Mouse (Mus musculus) urinary bladder, postnatal 25 days (tissue): ENCODE measurements around the gene Vdac1.

Experiments
- DNase-seq: peaks from one replicate; pipeline ENCODE4 v3.0.0; 2022; ENCODE audit warnings: low spot score

Vdac1 gene

DNA sequence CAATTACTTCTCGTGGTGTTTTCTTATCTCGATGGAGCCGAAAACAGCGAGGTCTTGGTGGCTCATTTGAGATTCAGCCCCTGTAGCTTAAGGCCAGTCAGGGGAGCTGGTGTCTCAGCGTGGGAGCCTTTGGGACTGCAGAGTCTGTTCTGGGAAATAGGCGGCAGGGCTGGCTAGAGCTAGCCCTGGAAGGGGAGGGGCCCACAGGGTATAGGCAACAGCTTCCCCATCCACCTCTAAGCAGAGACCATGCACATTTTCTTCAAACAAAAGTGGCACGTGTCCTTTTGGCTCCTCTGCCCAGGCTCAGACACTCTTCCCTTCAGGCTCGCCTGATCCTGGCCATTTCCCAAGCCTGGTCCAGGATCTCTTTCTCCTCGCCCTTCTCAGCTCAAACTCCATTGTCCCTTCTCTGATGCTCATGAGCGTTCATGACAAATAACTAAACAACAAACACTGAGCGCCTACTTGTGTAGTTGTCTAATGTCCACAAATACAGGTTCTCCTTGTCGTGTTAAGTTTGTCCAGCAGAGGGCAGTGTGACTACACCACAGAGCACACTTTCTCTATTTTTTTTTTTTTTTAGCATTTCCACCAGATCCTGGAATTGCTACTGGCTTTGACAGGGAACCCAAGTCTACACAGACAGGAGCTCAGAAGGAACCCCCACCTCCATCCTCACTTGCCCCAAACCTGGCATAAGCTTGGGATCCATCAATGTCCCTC is 60.6 kb downstream of the Vdac1 start:
- DNase-seq: peak; percentile 67

GRCm38 (mm10) chr11:52429440-52429839 is 68.8 kb downstream of the Vdac1 start:
- no peak for DNase-seq

- DNase-seq: no peak
Observed at GRCm38 (mm10) chr11:52431594-52431993, 70.9 kb downstream of the Vdac1 start.

- DNase-seq: no peak
Observed at GRCm38 (mm10) chr11:52432148-52432547, 71.5 kb downstream of the Vdac1 start.

DNA sequence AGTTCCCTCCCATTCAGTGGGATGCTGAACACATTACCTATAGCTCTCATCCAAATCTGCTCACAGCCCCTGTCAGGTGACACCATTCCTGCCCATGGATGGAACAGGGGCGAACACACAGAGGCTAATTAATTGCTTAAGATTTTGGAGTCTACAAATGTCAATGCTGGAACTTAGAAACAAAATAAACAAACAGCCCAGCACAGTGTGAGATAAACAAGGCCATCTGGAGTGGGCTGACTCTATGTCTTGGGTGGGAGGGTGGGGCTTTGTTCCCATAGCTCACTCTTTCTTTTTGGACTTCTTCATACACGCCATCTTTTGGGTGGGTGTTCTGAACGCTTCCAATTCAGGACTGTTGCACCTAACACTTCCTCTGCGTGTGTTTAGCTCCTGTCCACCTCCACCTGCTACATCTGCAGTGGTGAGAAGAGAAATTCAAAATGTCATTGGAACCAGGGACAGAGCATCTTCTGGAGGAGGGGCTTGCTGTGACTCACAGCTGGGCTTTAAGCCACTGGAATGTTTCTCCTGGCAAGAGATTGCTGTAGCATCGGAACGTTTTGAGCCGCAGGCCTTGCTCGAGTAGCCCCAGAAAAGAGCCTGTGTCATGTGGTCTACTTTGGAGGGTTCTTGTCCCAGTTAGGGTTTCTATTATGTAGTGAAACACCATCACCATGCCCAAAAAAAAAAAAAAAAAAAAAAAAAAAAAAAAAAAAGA is 72.6 kb downstream of the Vdac1 start:
- no peak for DNase-seq

GRCm38 (mm10) chr11:52433797-52434195 is 73.1 kb downstream of the Vdac1 start:
- no peak for DNase-seq

DNA sequence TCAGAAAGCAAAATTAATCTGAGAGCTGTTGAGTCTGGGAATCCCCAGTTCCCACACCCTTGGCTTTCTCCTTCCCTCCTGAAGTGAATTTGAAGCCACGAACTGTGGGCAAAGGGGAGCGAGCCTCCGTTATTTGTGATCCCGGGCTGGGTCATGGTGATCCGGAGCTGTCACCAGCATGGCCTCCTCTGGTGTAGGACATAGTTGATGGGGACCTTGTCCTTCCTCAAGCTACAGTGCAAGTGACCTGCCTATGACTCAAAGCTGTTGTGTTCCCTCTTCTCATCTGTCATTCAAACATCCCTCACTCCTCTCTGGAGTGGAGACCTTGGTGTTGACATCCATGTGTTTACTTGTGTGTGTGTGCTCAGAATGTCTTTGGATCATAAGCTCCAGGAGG is 74.8 kb downstream of the Vdac1 start:
- no peak for DNase-seq

GRCm38 (mm10) chr11:52437123-52437522 is 76.5 kb downstream of the Vdac1 start:
- no peak for DNase-seq
